Mouse (Mus musculus): ENCODE measurements around the gene Eddm3b.

DNA sequence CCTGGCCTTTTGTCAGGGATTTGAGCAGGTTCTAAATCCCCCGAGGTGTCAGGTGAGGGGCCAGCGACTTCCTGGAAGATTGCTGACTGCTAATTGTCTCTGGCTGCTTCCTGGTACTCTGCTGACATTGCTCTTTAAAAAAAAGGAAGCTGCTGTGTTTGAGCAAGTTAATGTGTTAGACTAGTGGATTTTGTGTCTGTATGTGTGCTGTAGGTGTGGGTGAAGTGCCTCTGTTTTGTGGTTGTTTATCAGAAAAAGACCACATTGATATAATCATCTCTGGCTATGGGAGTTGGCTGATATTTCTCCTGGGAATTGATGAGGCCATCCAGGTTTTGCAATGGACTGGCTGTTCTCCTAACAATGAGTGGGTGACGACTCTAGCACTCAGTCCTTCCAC is 20.7 kb upstream of the Eddm3b start:
- TF ChIP-seq CTCF (IDR thresholded peaks at IDR 0.05; ENCODE audit: low read depth, low read length) (no peak), POLR2A (IDR thresholded peaks at IDR 0.05; ENCODE audit: insufficient read depth, low read length) (no peak), EP300 (IDR thresholded peaks at IDR 0.05; ENCODE audit: insufficient read depth, low read depth, low read length) (no peak)
